In genomic region chr2:35580111-35580510, GRCm38 (mm10) we compare ENCODE assay signal across 26 mouse cellular contexts. TPM values are rescaled to one million over a fixed set of nuclear protein-coding genes. Genes with fewer than 3 reads are reported as not detected.
DNase-seq lines count a peak whose midpoint lies in the region; ATAC-seq and TF ChIP-seq lines count a peak whose summit lies in the region.
"Had no signal": no experiment of that assay in that cellular context is flagged by ENCODE, and none has a peak within 500 bp of the region (broad histone marks: within the 10 kb centered on the region; RNA-seq: fewer than 3 reads in every experiment).

No protein-coding gene starts in this region.

- peak overlapping the region; percentile 29; the same call in 1 of the 2 replicates for H3K27ac ChIP-seq in heart, embryonic 10.5 days
- H3K27ac ChIP-seq in intestine, embryonic 16.5 days (ENCODE audit: low read length), result peak overlapping the region; percentile 11; the same call in 1 of the 2 replicates
- no peak overlapping the region; the same call in 1 of the 2 replicates for H3K27ac ChIP-seq in intestine, embryonic 15.5 days
- H3K27ac ChIP-seq in stomach, postnatal 0 days (replicated peaks), result no peak overlapping the region
- H3K27ac ChIP-seq: embryonic facial prominence, embryonic 10.5 days; embryonic facial prominence, embryonic 13.5 days; forebrain, embryonic 12.5 days; forebrain, embryonic 15.5 days; hindbrain, embryonic 10.5 days; hindbrain, embryonic 13.5 days had no signal

- TF ChIP-seq EP300 in stomach, postnatal 0 days (optimal IDR thresholded peaks at IDR 0.05), result no peak

- no peak for ATAC-seq in intestine, embryonic 16.5 days
- no peak for ATAC-seq in intestine, embryonic 15.5 days
- no peak for ATAC-seq in stomach, postnatal 0 days (ENCODE audit: low FRiP score, low TSS enrichment)
- ATAC-seq: forebrain, embryonic 15.5 days; hindbrain, embryonic 16.5 days; intestine, postnatal 0 days had no signal

- DNase-seq in heart, embryonic 10.5 days (ENCODE audit: low spot score), result no peak
- DNase-seq in heart, postnatal 36 days, result no peak
- DNase-seq in stomach, postnatal 0 days (ENCODE audit: low spot score), result no peak
- no peak for DNase-seq in adrenal gland, adult 8-10 months
- DNase-seq: adrenal gland, adult 2 months; adrenal gland, postnatal 25 days; B cell, adult 2 months; cerebellum, adult 11-12 months; cerebellum, adult 8-10 months; cerebellum, postnatal 10 days; cerebellum, postnatal 36 days; embryo, embryonic 11 days; gastrocnemius, postnatal 14 days; heart, adult 18-20 months; kidney, adult 2 months had no signal

- 58% methylated on average over 4 of the region's 4 CpGs for WGBS in heart, embryonic 10.5 days
- WGBS in intestine, embryonic 16.5 days, result 57% methylated on average over 4 of the region's 4 CpGs
- 65% methylated on average over 4 of the region's 4 CpGs for WGBS in intestine, embryonic 15.5 days
- 75% methylated on average over 4 of the region's 4 CpGs for WGBS in stomach, postnatal 0 days

- TF ChIP-seq CTCF in stomach, postnatal 0 days (IDR thresholded peaks at IDR 0.05; ENCODE audit: low read depth), result no peak

- peaks cover 66% of the 10 kb centered on the region for H3K27me3 ChIP-seq in heart, embryonic 10.5 days (ENCODE audit: insufficient read depth, poor library complexity, severe bottlenecking)
- no peaks in the 10 kb centered on the region for H3K27me3 ChIP-seq in intestine, embryonic 16.5 days (replicated peaks; ENCODE audit: control insufficient read depth, insufficient read depth, low read length)
- no peaks in the 10 kb centered on the region for H3K27me3 ChIP-seq in intestine, embryonic 15.5 days (replicated peaks)
- no peaks in the 10 kb centered on the region for H3K27me3 ChIP-seq in stomach, postnatal 0 days (ENCODE audit: control insufficient read depth, insufficient read depth, low read length)

- H3K36me3 ChIP-seq in heart, embryonic 10.5 days, result 0 out of 2 replicates have a peak, but pooled peaks cover 5% of the 10 kb centered on the region
- no peaks in the 10 kb centered on the region for H3K36me3 ChIP-seq in intestine, embryonic 16.5 days (ENCODE audit: control insufficient read depth, insufficient read depth, low read length)
- no peaks in the 10 kb centered on the region for H3K36me3 ChIP-seq in intestine, embryonic 15.5 days
- no peaks in the 10 kb centered on the region for H3K36me3 ChIP-seq in stomach, postnatal 0 days (ENCODE audit: control insufficient read depth, insufficient read depth, low read length)
- H3K36me3 ChIP-seq: embryonic facial prominence, embryonic 10.5 days; embryonic facial prominence, embryonic 13.5 days; forebrain, embryonic 12.5 days; forebrain, embryonic 15.5 days; hindbrain, embryonic 10.5 days; hindbrain, embryonic 13.5 days had no signal

- H3K4me3 ChIP-seq in heart, embryonic 10.5 days, result no peak overlapping the region
- H3K4me3 ChIP-seq in intestine, embryonic 16.5 days (ENCODE audit: low read length), result no peak overlapping the region
- H3K4me3 ChIP-seq in intestine, embryonic 15.5 days (replicated peaks), result no peak overlapping the region
- no peak overlapping the region for H3K4me3 ChIP-seq in stomach, postnatal 0 days (ENCODE audit: low read depth, low read length)
- H3K4me3 ChIP-seq: embryonic facial prominence, embryonic 10.5 days; embryonic facial prominence, embryonic 13.5 days; erythroblast, embryonic 14.5 days; forebrain, embryonic 12.5 days; forebrain, embryonic 15.5 days; hindbrain, embryonic 10.5 days; hindbrain, embryonic 13.5 days had no signal

- H3K9me3 ChIP-seq in heart, embryonic 10.5 days, result no peaks in the 10 kb centered on the region
- no peaks in the 10 kb centered on the region for H3K9me3 ChIP-seq in intestine, embryonic 16.5 days (ENCODE audit: control insufficient read depth, low read length)
- no peaks in the 10 kb centered on the region for H3K9me3 ChIP-seq in intestine, embryonic 15.5 days
- H3K9me3 ChIP-seq in stomach, postnatal 0 days (ENCODE audit: control insufficient read depth, low read length), result no peaks in the 10 kb centered on the region
- H3K9me3 ChIP-seq: embryonic facial prominence, embryonic 10.5 days; embryonic facial prominence, embryonic 13.5 days; forebrain, embryonic 12.5 days; forebrain, embryonic 15.5 days; hindbrain, embryonic 10.5 days; hindbrain, embryonic 13.5 days had no signal

- H3K9ac ChIP-seq in intestine, embryonic 16.5 days (ENCODE audit: low read depth, low read length), result no peak overlapping the region
- no peak overlapping the region for H3K9ac ChIP-seq in intestine, embryonic 15.5 days
- 0 out of 2 replicates have a peak overlapping the region, but pooled peaks have one; percentile 5 for H3K9ac ChIP-seq in stomach, postnatal 0 days (ENCODE audit: low read length)
- H3K9ac ChIP-seq: embryonic facial prominence, embryonic 13.5 days; forebrain, embryonic 12.5 days; forebrain, embryonic 15.5 days; hindbrain, embryonic 13.5 days had no signal

- H3K4me2 ChIP-seq in intestine, embryonic 16.5 days (ENCODE audit: low read depth, low read length), result no peak overlapping the region
- no peak overlapping the region for H3K4me2 ChIP-seq in intestine, embryonic 15.5 days (replicated peaks)
- no peak overlapping the region for H3K4me2 ChIP-seq in stomach, postnatal 0 days (replicated peaks; ENCODE audit: low read depth)
- H3K4me2 ChIP-seq: embryonic facial prominence, embryonic 13.5 days; forebrain, embryonic 12.5 days; forebrain, embryonic 15.5 days; hindbrain, embryonic 13.5 days had no signal

- intact Hi-C loops in heart, postnatal 36 days (cut with DNase I), result no loop called here

- peaks cover 57% of the 10 kb centered on the region for H3K4me1 ChIP-seq in heart, embryonic 10.5 days
- H3K4me1 ChIP-seq in intestine, embryonic 16.5 days (ENCODE audit: control insufficient read depth, insufficient read depth, low read length), result peaks cover 22% of the 10 kb centered on the region
- H3K4me1 ChIP-seq in intestine, embryonic 15.5 days (replicated peaks), result peaks cover 21% of the 10 kb centered on the region; the same call in 1 of the 2 replicates
- H3K4me1 ChIP-seq in stomach, postnatal 0 days (replicated peaks; ENCODE audit: control insufficient read depth, insufficient read depth), result peaks cover 2% of the 10 kb centered on the region; the same call in 1 of the 2 replicates

RNA-seq across cellular contexts. Expression of gene Dab2ip, which starts 22.0 kb away (rescaled TPM):
- polyA plus RNA-seq in heart, embryonic 10.5 days (2016; fragmentation: Nextera tagmentation; extraction: Ambion mirVana), result 47.6 and 49.0 TPM in 2 replicates
- 10 to 100 TPM; 41.7 to 54.2 TPM for total RNA-seq in heart, postnatal 36 days (2021)
- 27.0 and 28.7 TPM in 2 replicates for polyA plus RNA-seq in intestine, embryonic 16.5 days (2015; fragmentation: Nextera tagmentation; extraction: Ambion mirVana)
- polyA plus RNA-seq in intestine, embryonic 15.5 days (2015; fragmentation: Nextera tagmentation; extraction: Ambion mirVana), result 52.7 and 54.9 TPM in 2 replicates
- 46.4 and 48.1 TPM in 2 replicates for polyA plus RNA-seq in stomach, postnatal 0 days (2015; fragmentation: Nextera tagmentation; extraction: Ambion mirVana)
- total RNA-seq in adrenal gland, adult 8-10 months (2022), result 10 to 100 TPM; 84.5 to 95.8 (median 90.0) TPM

Comparison
In these comparisons a context has a peak if more than half of its experiments do, and no peak if none do; other contexts are left out.
1. H3K27ac ChIP-seq: peak in heart, embryonic 10.5 days (single experiment) and intestine, embryonic 16.5 days (single experiment); none in intestine, embryonic 15.5 days (single experiment) and stomach, postnatal 0 days (single experiment).